Mouse (Mus musculus): ENCODE data around the gene Lgr6.

DNA sequence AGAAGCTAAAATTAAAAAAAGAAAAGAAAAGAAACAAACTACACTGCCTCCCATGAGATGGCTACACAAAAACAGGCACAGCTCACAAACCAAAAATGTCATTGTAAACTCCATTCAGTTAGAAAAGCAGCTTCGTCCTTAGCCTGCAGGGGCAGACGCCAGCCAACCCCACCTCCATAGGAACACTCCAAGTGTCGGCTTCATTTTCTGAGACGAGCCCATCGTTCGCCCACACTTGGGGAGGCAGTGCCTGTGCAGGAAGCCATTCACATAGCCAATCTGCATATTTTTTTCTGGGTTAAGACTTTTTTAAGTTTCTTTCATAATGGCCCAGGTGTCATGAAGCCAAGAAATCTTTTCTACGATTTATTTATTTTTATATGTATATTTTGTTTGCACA, 157.5 kb downstream of the Lgr6 start:
- TF ChIP-seq CTCF (IDR thresholded peaks at IDR 0.05; ENCODE audit: borderline replicate concordance, insufficient read depth, low read length): no peak
- TF ChIP-seq POLR2A (IDR thresholded peaks at IDR 0.05; ENCODE audit: low read depth, low read length): no peak

All from embryonic fibroblast, embryonic 13.5 days (primary cell).